Mouse (Mus musculus) midbrain, postnatal 0 days (tissue): ENCODE results near the gene Armc9. TPM values are rescaled to one million over a fixed set of nuclear protein-coding genes. Genes with fewer than 3 reads are reported as not detected.
A peak's percentile ranks its signal among the peaks of the same experiment; 100 is the strongest.

Experiments used
- ATAC-seq: fragments of 200-750 bp; cut with Nextera tagmentation; 2 replicates; pipeline ENCODE4 v1.8.0; 2017; ENCODE audit warnings: moderate number of reproducible peaks, mild to moderate bottlenecking, moderate TSS enrichment, moderate library complexity; ENCODE audit not compliant: low FRiP score
- DNase-seq: peaks from one replicate; pipeline ENCODE4 v3.0.0-alpha.2; 2015; ENCODE audit warnings: low spot score
- H3K27ac ChIP-seq: fragments of 300-500 bp; sonication (generic); 2 replicates; pipeline ENCODE4 v1.5.1; 2014; ENCODE audit warnings: low read depth, mild to moderate bottlenecking, low read length, mixed read lengths
- H3K27me3 ChIP-seq: fragments of 300-500 bp; sonication (generic); 2 replicates; pipeline ENCODE4 v1.6.1; 2014; ENCODE audit warnings: low read length, control low read depth, mixed read lengths; ENCODE audit not compliant: insufficient read depth
- H3K36me3 ChIP-seq: fragments of 300-500 bp; sonication (generic); 2 replicates; pipeline ENCODE4 v1.6.1; 2014; ENCODE audit warnings: low read length, control low read depth, mixed read lengths; ENCODE audit not compliant: insufficient read depth
- H3K4me1 ChIP-seq: fragments of 300-500 bp; sonication (generic); 2 replicates; pipeline ENCODE4 v1.6.1; 2014; ENCODE audit warnings: mild to moderate bottlenecking, control low read depth, antibody characterized with exemption, low read length, mixed read lengths; ENCODE audit not compliant: insufficient read depth
- H3K4me2 ChIP-seq: fragments of 300-500 bp; sonication (generic); 2 replicates; pipeline ENCODE4 v1.6.1; 2014; ENCODE audit warnings: low read depth, mild to moderate bottlenecking, low read length, mixed read lengths; ENCODE audit not compliant: poor library complexity, severe bottlenecking
- H3K4me3 ChIP-seq: fragments of 300-500 bp; sonication (generic); 2 replicates; pipeline ENCODE4 v1.5.1; 2014; ENCODE audit warnings: low read depth, mild to moderate bottlenecking, low read length, moderate library complexity
- H3K9ac ChIP-seq: fragments of 300-500 bp; sonication (generic); replicated peaks from 2 replicates; pipeline ENCODE4 v1.6.1; 2014; ENCODE audit warnings: mild to moderate bottlenecking, low read length, moderate library complexity, mixed read lengths; ENCODE audit not compliant: poor library complexity, severe bottlenecking
- H3K9me3 ChIP-seq: fragments of 300-500 bp; sonication (generic); 2 replicates; pipeline ENCODE4 v1.6.1; 2016; ENCODE audit warnings: low read length, control low read depth
- CTCF ChIP-seq: IDR thresholded peaks from 2 replicates; pipeline ENCODE4 v1.5.1; 2016; ENCODE audit warnings: antibody characterized with exemption, mild to moderate bottlenecking
- WGBS: fragments of 180-500 bp; shearing (Covaris S2); extraction: QIAGEN DNeasy Blood & Tissue Kit; methylation state at CpG from one replicate; pipeline ENCODE4 v1.1.7; 2014; 5-methylcytosine and 5-hydroxymethylcytosine counted together
- polyA plus RNA-seq: library from polyadenylated mRNA; unstranded; fragments of >200 nt; fragmentation: Nextera tagmentation; extraction: Ambion mirVana; gene quantifications from 2 replicates; pipeline ENCODE4 v1.2.1, GENCODE M21; 2015
- total RNA-seq: library from RNA; depleted of rRNA; stranded (reverse); fragments of >200 nt; gene quantifications from 2 replicates; pipeline ENCODE4 v1.2.3, GENCODE M21; 2014

Gene Armc9
- total and polyA plus RNA-seq, 2 experiments from 2014 or later, result 31.0 to 42.6 TPM

DNA sequence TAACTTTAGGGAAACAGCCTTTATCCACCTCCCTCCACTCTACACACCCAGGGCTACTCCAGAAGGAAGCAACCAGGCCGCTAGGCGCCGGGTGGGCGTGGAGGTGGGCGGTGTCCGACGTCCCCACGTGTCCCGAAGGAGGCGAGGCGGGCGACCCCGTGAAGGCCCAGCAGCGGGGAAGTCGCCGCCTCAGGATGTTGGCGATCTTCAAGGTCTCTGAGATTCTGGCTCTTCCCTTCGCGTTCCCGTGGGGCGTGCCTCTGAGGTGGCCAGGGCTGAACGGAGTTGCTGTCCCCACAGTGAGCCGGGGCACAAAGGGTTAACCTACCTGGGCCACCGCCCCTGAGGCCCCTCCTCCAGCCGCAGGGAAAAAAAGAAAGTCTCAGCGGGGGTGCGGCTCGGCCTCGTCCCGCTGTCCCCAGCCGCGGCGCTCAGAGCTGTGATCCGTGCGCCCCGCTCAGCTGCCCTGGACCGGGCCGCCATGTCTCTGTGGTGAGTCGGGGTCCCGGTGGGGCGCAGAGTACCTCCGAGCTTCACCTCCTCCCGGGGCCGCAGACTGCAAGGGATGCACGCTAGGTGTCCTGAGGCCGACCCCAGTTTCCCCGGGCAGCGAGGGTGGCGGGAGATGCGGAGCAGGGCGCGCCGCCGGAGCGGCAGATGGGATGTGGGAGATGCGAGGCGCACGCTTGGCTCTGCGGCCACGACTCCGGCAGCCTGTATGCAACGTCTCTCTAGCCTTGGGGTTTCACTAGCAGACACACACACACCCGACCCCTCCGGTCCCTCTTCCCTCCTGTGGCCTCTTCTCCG is 148.7 kb downstream of the Armc9 start:
- Histone ChIP-seq H3K27ac (peak overlapping the region; percentile 62), H3K9ac (peak overlapping the region; percentile 80), H3K36me3 (peaks cover 10% of the 10 kb centered on the region), H3K4me2 (peak overlapping the region; percentile 79), H3K4me3 (peak overlapping the region; percentile 77), H3K4me1 (peaks cover 5% of the 10 kb centered on the region; the same call in 1 of the 2 replicates), H3K9me3 (no peaks in the 10 kb centered on the region), H3K27me3 (no peaks in the 10 kb centered on the region)
- DNase-seq (peak; percentile 51), ATAC-seq (peak; percentile 78)
- peak; percentile 44 for TF ChIP-seq CTCF
- under 1% methylated on average over 64 of the region's 65 CpGs for WGBS

DNA sequence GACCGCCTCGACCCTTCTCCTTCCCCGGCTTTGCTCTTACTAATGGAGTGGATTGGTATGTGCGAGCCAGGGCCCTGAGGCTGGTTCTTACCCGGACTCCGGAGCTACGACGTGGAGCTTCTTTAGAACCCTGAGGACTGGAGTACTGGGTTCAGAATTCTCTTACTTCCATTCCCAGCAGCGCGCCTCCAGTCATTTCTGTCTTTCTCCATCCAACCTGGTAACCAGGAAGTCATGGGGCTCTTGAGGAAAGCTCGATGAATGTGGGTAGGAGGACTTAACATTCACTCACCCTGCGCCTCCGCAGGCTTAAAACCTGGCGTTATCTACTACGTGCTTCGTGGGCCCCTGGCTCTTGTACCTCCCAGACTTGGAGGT is 149.3 kb downstream of the Armc9 start:
- H3K4me2 ChIP-seq, result peak overlapping the region; percentile 79
- WGBS, result 2% methylated on average over 16 of the region's 16 CpGs
- H3K9ac ChIP-seq, result peak overlapping the region; percentile 80
- H3K36me3 ChIP-seq, result peaks cover 10% of the 10 kb centered on the region
- DNase-seq, result peak; percentile 5
- no peak for ATAC-seq
- H3K4me3 ChIP-seq, result peak overlapping the region; percentile 77
- no peaks in the 10 kb centered on the region for H3K9me3 ChIP-seq
- no peak for TF ChIP-seq CTCF
- H3K27me3 ChIP-seq, result no peaks in the 10 kb centered on the region
- H3K27ac ChIP-seq, result peak overlapping the region; percentile 62
- H3K4me1 ChIP-seq, result peaks cover 5% of the 10 kb centered on the region; the same call in 1 of the 2 replicates

DNA sequence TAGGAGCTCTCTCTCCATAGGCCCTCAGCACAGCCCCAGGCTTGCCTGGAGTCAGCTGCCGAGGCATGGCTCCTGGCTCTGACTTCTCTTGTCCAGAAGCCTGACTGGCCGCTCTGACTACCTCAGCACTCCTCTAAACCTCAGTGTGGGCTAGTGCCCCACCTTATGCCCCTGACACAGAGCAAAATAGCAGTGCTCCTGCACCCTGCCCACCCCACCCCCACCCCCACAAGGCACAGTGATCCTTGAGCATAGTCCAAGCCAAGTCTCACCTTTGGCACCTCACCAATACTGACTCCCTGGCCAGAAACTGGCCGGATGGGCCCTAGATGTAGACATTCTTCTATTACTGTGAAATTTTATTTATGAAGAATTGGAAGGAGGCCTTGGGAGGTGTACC is 152.1 kb downstream of the Armc9 start:
- no peak for ATAC-seq
- Histone ChIP-seq H3K36me3 (peaks cover 10% of the 10 kb centered on the region), H3K27me3 (0 out of 2 replicates have a peak, but pooled peaks cover 3% of the 10 kb centered on the region), H3K4me2 (no peak overlapping the region), H3K4me1 (peaks cover 5% of the 10 kb centered on the region; the same call in 1 of the 2 replicates), H3K9me3 (no peaks in the 10 kb centered on the region), H3K9ac (no peak overlapping the region), H3K4me3 (no peak overlapping the region), H3K27ac (no peak overlapping the region)
- no peak for TF ChIP-seq CTCF
- no peak for DNase-seq
- whole genome bisulfite sequencing, result 79% methylated on average over 3 of the region's 3 CpGs

DNA sequence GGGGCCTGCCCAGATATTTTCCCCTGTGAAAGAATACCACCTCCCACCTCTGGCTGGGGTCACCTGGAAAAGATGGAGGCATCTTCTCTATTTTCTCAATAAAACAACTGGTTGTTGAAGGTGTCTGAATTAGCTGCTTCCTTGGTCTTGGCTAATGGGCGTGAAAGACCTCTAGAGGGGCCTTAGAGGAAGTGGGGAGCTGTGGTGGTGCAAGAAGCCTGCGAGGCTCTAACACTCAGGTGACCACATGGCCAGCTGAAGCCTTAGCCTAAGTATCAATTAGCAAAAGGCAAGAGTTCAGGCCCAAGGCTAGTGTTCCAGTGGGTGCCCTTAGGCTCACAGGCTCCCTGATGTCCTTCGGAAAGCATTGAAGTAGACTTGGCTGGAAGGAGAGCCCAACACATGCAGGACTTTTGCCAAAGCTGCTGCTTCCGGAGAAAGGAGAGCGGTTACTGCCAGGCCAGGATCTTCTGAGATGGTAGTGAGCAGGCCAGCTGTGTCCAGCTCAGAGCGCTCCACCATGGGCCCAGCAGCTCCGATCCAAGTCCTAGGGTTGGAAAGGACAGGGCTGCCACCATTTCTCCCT is 152.7 kb downstream of the Armc9 start:
- H3K36me3 ChIP-seq, result peaks cover 10% of the 10 kb centered on the region
- H3K4me2 ChIP-seq, result no peak overlapping the region
- 0 out of 2 replicates have a peak, but pooled peaks cover 3% of the 10 kb centered on the region for H3K27me3 ChIP-seq
- peaks cover 5% of the 10 kb centered on the region; the same call in 1 of the 2 replicates for H3K4me1 ChIP-seq
- 85% methylated on average over 7 of the region's 7 CpGs for WGBS
- no peak for TF ChIP-seq CTCF
- no peak overlapping the region for H3K27ac ChIP-seq
- ATAC-seq, result no peak
- no peak overlapping the region for H3K4me3 ChIP-seq
- no peak overlapping the region for H3K9ac ChIP-seq
- DNase-seq, result no peak
- H3K9me3 ChIP-seq, result no peaks in the 10 kb centered on the region

DNA sequence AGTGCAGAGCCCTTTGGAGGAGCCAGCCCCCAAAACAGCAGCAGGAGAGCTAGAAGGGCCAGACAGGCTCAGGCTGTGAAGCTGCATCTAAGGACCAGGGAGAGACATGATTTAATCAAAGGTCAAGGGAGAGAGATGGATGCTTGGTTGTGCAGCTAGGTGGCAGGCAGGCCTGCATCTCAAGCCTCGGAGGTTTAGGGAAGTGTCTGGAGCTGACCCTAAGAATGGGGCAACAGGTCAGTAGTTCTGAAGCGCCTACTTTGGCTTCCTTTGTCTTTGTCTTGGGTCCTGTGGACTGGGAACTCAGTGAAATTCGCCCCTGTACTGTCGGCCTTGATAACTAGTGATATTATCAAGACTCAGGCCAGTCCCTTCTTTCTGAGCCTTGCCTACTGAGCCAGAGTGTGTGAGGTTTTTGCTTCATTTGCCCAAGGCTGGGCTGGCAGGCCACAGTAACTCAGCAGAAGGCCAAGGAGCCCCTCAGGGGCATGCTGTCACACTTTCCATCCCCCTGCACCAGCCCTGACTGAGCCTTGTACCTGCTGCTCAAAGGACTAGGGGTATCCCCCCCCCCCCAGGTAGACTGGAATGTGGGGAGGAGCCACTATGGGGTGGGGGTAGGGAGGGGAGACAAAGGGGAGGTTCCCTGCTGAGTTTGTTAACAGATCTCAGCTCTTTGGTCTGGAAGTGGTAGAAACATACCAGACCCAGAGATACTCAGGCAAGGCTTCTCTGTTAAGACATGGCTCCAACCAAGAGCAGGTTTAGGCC is 153.5 kb downstream of the Armc9 start:
- no peaks in the 10 kb centered on the region for H3K9me3 ChIP-seq
- 0 out of 2 replicates have a peak, but pooled peaks cover 3% of the 10 kb centered on the region for H3K27me3 ChIP-seq
- H3K9ac ChIP-seq, result no peak overlapping the region
- H3K27ac ChIP-seq, result no peak overlapping the region
- 50% methylated on average over 4 of the region's 4 CpGs for WGBS
- no peak for DNase-seq
- H3K4me2 ChIP-seq, result no peak overlapping the region
- H3K36me3 ChIP-seq, result peaks cover 10% of the 10 kb centered on the region
- no peak for ATAC-seq
- peaks cover under 1% of the 10 kb centered on the region; the same call in 1 of the 2 replicates for H3K4me1 ChIP-seq
- no peak for TF ChIP-seq CTCF
- no peak overlapping the region for H3K4me3 ChIP-seq
